Mouse (Mus musculus): Measurements from ENCODE around the gene Ggct. TPM values are rescaled to one million over a fixed set of nuclear protein-coding genes. Genes with fewer than 3 reads are reported as not detected.

Ggct gene
- polyA plus RNA-seq (2015; fragmentation: Nextera tagmentation; extraction: Ambion mirVana) = 9.3 and 10.6 TPM in 2 replicates

GRCm38 (mm10) chr6:54992734-54993260 lies at the start of gene Ggct:
TSS of gene Ggct (minus strand) at chr6:54992950.
- H3K4me2 ChIP-seq = peak within 1 kb of the TSS; percentile 94
- no peak within 1 kb of the TSS for H3K27ac ChIP-seq
- WGBS = under 1% methylated on average over 41 of the region's 41 CpGs
- H3K36me3 ChIP-seq (ENCODE audit: poor library complexity, severe bottlenecking) = no peaks in the 10 kb centered on the region
- peak within 1 kb of the TSS; percentile 57 for H3K4me3 ChIP-seq
- H3K4me1 ChIP-seq = peaks cover 10% of the 10 kb centered on the region; the same call in 1 of the 2 replicates
- H3K9me3 ChIP-seq (replicated peaks) = no peaks in the 10 kb centered on the region
- peak; percentile 100 for ATAC-seq
- peak within 1 kb of the TSS; percentile 74 for H3K9ac ChIP-seq
- H3K27me3 ChIP-seq = 0 out of 2 replicates have a peak, but pooled peaks cover 15% of the 10 kb centered on the region

- 69% methylated on average over 1 of the region's 1 CpGs for WGBS
- Histone ChIP-seq H3K4me3 (no peak overlapping the region), H3K4me2 (no peak overlapping the region), H3K27ac (no peak overlapping the region), H3K4me1 (peaks cover 30% of the 10 kb centered on the region), H3K36me3 (ENCODE audit: poor library complexity, severe bottlenecking) (no peaks in the 10 kb centered on the region), H3K9me3 (replicated peaks) (no peaks in the 10 kb centered on the region), H3K9ac (no peak overlapping the region), H3K27me3 (peaks cover 4% of the 10 kb centered on the region; the same call in 1 of the 2 replicates)
- no peak for ATAC-seq
Measured at GRCm38 (mm10) chr6:55040031-55040430, 47.3 kb upstream of the Ggct start.

GRCm38 (mm10) chr6:55039446-55039783 lies 46.7 kb upstream of the Ggct start:
- 80% methylated on average over 6 of the region's 6 CpGs for WGBS
- peaks cover 5% of the 10 kb centered on the region; the same call in 1 of the 2 replicates for H3K27me3 ChIP-seq
- H3K4me1 ChIP-seq = peaks cover 28% of the 10 kb centered on the region
- H3K4me3 ChIP-seq = peak overlapping the region; percentile 83
- no peaks in the 10 kb centered on the region for H3K9me3 ChIP-seq (replicated peaks)
- H3K36me3 ChIP-seq (ENCODE audit: poor library complexity, severe bottlenecking) = no peaks in the 10 kb centered on the region
- peak overlapping the region; percentile 82 for H3K4me2 ChIP-seq
- peak overlapping the region; percentile 93 for H3K9ac ChIP-seq
- no peak for ATAC-seq
- no peak overlapping the region for H3K27ac ChIP-seq

- Histone ChIP-seq H3K9ac (peak overlapping the region; percentile 93), H3K27ac (peak overlapping the region; percentile 93), H3K9me3 (replicated peaks) (no peaks in the 10 kb centered on the region), H3K36me3 (ENCODE audit: poor library complexity, severe bottlenecking) (no peaks in the 10 kb centered on the region), H3K27me3 (peaks cover 5% of the 10 kb centered on the region; the same call in 1 of the 2 replicates), H3K4me3 (peak overlapping the region; percentile 83), H3K4me1 (peaks cover 23% of the 10 kb centered on the region), H3K4me2 (peak overlapping the region; percentile 82)
- WGBS = 3% methylated on average over 12 of the region's 12 CpGs
- ATAC-seq = no peak
Measured at GRCm38 (mm10) chr6:55038671-55039445, 46.1 kb upstream of the Ggct start.

GRCm38 (mm10) chr6:55037799-55038670 lies 45.3 kb upstream of the Ggct start, which contains the start of gene Gars:
TSS of gene Gars (plus strand) at chr6:55038007.
- WGBS = under 1% methylated on average over 84 of the region's 87 CpGs
- H3K4me1 ChIP-seq = peaks cover 23% of the 10 kb centered on the region
- H3K4me3 ChIP-seq = peak within 1 kb of the TSS; percentile 83
- H3K27me3 ChIP-seq = peaks cover 11% of the 10 kb centered on the region
- H3K36me3 ChIP-seq (ENCODE audit: poor library complexity, severe bottlenecking) = no peaks in the 10 kb centered on the region
- H3K4me2 ChIP-seq = peak within 1 kb of the TSS; percentile 82
- ATAC-seq = peak; percentile 97
- H3K27ac ChIP-seq = peak within 1 kb of the TSS; percentile 93
- H3K9me3 ChIP-seq (replicated peaks) = no peaks in the 10 kb centered on the region
- H3K9ac ChIP-seq = peak within 1 kb of the TSS; percentile 93

DNA sequence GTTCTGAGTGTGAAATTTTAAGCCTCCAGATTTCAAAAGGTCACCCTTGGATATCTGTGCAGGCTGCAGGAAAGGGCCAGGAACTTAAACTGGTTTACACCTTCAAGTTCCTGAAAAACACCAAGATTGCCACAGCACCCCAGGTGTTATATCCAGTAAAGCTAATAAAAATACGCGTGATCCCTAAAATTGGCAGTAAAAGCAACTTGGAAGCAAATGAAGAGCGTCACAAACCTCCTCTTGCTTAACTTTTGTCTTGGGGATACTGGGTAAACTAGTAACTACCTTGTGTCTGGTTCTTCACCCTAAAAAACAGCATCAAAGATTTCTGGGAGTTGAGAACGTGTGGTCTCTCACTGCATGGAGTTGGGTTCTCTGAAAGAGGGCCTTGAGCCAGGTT lies 44.0 kb upstream of the Ggct start:
- no peak for ATAC-seq
- no peak overlapping the region for H3K4me2 ChIP-seq
- H3K4me3 ChIP-seq = no peak overlapping the region
- no peak overlapping the region for H3K9ac ChIP-seq
- H3K27me3 ChIP-seq = peaks cover 11% of the 10 kb centered on the region
- WGBS = 86% methylated on average over 4 of the region's 4 CpGs
- H3K27ac ChIP-seq = no peak overlapping the region
- H3K36me3 ChIP-seq (ENCODE audit: poor library complexity, severe bottlenecking) = no peaks in the 10 kb centered on the region
- no peaks in the 10 kb centered on the region for H3K9me3 ChIP-seq (replicated peaks)
- peaks cover 23% of the 10 kb centered on the region for H3K4me1 ChIP-seq

DNA sequence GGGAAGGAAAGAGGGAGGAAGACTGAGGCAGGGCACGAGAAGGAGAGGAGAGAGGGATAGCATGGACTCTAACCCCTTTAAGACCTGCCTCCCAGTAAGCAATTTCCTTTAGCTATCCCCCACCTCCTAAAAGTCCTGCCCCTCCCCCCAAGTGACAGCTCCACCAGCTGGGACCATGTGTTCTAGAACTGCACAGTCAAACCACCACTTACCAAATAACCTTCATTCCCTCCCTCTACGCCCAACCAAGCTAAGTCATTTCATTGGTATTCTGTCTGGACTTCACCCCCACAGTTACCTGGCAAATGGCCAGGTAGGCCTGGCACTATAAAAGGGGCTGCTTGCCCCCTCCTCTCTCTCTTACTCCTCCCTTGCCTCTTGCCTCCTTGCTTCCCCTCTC lies 34.9 kb upstream of the Ggct start:
- Histone ChIP-seq H3K27me3 (no peaks in the 10 kb centered on the region), H3K27ac (no peak overlapping the region), H3K4me3 (no peak overlapping the region), H3K9ac (no peak overlapping the region), H3K4me2 (no peak overlapping the region), H3K9me3 (replicated peaks) (no peaks in the 10 kb centered on the region), H3K36me3 (ENCODE audit: poor library complexity, severe bottlenecking) (no peaks in the 10 kb centered on the region), H3K4me1 (no peaks in the 10 kb centered on the region; the same call in 1 of the 2 replicates)
- WGBS = 69% methylated on average over 2 of the region's 2 CpGs
- ATAC-seq = no peak

GRCm38 (mm10) chr6:55021806-55022205 lies 29.1 kb upstream of the Ggct start:
- H3K4me3 ChIP-seq = no peak overlapping the region
- no peaks in the 10 kb centered on the region for H3K36me3 ChIP-seq (ENCODE audit: poor library complexity, severe bottlenecking)
- H3K27ac ChIP-seq = no peak overlapping the region
- WGBS = 85% methylated on average over 7 of the region's 7 CpGs
- H3K27me3 ChIP-seq = peaks cover 12% of the 10 kb centered on the region; the same call in 1 of the 2 replicates
- no peak overlapping the region for H3K9ac ChIP-seq
- no peak overlapping the region for H3K4me2 ChIP-seq
- ATAC-seq = no peak
- H3K9me3 ChIP-seq (replicated peaks) = no peaks in the 10 kb centered on the region
- no peaks in the 10 kb centered on the region for H3K4me1 ChIP-seq

GRCm38 (mm10) chr6:55018417-55018816 lies 25.7 kb upstream of the Ggct start:
- 0 out of 2 replicates have a peak, but pooled peaks have one; percentile 19 for ATAC-seq
- peaks cover 27% of the 10 kb centered on the region for H3K27me3 ChIP-seq
- no peak overlapping the region for H3K9ac ChIP-seq
- no peak overlapping the region for H3K4me2 ChIP-seq
- no peaks in the 10 kb centered on the region for H3K36me3 ChIP-seq (ENCODE audit: poor library complexity, severe bottlenecking)
- H3K4me1 ChIP-seq = 0 out of 2 replicates have a peak, but pooled peaks cover 4% of the 10 kb centered on the region
- no peaks in the 10 kb centered on the region for H3K9me3 ChIP-seq (replicated peaks)
- H3K27ac ChIP-seq = no peak overlapping the region
- no peak overlapping the region for H3K4me3 ChIP-seq
- 59% methylated on average over 2 of the region's 2 CpGs for WGBS

GRCm38 (mm10) chr6:55016710-55017583 lies 24.2 kb upstream of the Ggct start:
- Histone ChIP-seq H3K4me3 (no peak overlapping the region), H3K9ac (no peak overlapping the region), H3K9me3 (replicated peaks) (no peaks in the 10 kb centered on the region), H3K4me1 (0 out of 2 replicates have a peak, but pooled peaks cover 4% of the 10 kb centered on the region), H3K27ac (no peak overlapping the region), H3K4me2 (no peak overlapping the region), H3K36me3 (ENCODE audit: poor library complexity, severe bottlenecking) (no peaks in the 10 kb centered on the region), H3K27me3 (peaks cover 42% of the 10 kb centered on the region)
- WGBS = 28% methylated on average over 15 of the region's 15 CpGs
- peak; percentile 86 for ATAC-seq

DNA sequence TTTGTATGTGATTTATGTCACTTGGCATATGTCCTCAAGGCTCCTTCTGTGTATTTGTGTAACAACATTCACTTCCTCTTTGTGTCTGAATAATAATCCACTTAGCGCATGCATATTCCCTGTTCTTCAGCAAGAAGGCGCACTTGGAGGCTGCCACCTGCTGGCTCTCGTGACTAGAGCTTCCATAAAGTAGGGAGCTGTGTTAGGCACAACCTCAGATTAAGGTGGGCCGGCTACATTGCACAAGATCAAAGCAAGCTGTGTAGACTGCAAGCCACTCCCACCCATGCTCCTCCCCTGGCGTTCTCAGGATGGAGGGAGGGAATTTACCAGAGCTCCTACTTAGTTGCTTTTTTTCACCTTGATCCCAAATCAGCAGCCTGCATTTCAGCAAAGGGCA lies 23.5 kb upstream of the Ggct start:
- Histone ChIP-seq H3K27me3 (peaks cover 49% of the 10 kb centered on the region), H3K36me3 (ENCODE audit: poor library complexity, severe bottlenecking) (no peaks in the 10 kb centered on the region), H3K4me1 (0 out of 2 replicates have a peak, but pooled peaks cover 4% of the 10 kb centered on the region), H3K4me2 (no peak overlapping the region), H3K9me3 (replicated peaks) (no peaks in the 10 kb centered on the region), H3K9ac (no peak overlapping the region), H3K4me3 (no peak overlapping the region), H3K27ac (no peak overlapping the region)
- 19% methylated on average over 5 of the region's 5 CpGs for WGBS
- ATAC-seq = peak; percentile 73; the same call in 1 of the 2 replicates

Data from forebrain, embryonic 13.5 days (tissue).